Mouse (Mus musculus): ENCODE measurements around the gene Myzap. TPM values are rescaled to one million over a fixed set of nuclear protein-coding genes. Genes with fewer than 3 reads are reported as not detected.

The Myzap gene
- polyA plus RNA-seq, 1 experiment from 2014 or later = 2.6 TPM

DNA sequence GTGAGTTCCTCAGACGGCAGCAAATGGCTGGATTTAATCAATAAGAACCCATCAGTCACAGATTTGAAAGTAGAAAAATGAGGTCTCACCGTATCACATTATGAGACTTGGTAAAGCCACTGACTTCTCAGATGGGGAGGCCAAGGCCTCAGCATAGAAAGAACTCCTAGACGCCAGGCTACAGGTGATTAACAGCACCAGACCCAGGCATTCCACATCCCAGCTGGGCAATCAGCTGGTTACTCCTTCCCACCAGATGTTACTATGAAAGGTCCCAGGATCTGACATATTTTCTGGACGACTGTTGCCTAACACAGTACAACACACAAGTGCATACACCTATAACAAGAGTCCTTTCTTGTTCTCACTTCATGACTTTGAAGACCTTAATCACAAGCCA is 78.6 kb downstream of the Myzap start:
- Histone ChIP-seq H3K36me3 (ENCODE audit: control insufficient read depth, insufficient read depth, low read length) (no peaks in the 10 kb centered on the region), H3K9ac (ENCODE audit: low read depth, low read length) (no peak overlapping the region), H3K4me3 (ENCODE audit: low read depth, low read length) (no peak overlapping the region), H3K27me3 (ENCODE audit: control insufficient read depth, insufficient read depth, low read depth, low read length) (no peaks in the 10 kb centered on the region), H3K4me1 (ENCODE audit: control insufficient read depth, insufficient read depth, low read length) (no peaks in the 10 kb centered on the region), H3K9me3 (replicated peaks; ENCODE audit: control insufficient read depth, low read length, poor library complexity, severe bottlenecking) (no peaks in the 10 kb centered on the region), H3K27ac (ENCODE audit: low read length) (no peak overlapping the region), H3K4me2 (ENCODE audit: low read length) (no peak overlapping the region)
- 81% methylated on average over 4 of the region's 4 CpGs for WGBS
- ATAC-seq = no peak

GRCm38 (mm10) chr9:71512899-71513298 is 79.3 kb downstream of the Myzap start:
- H3K36me3 ChIP-seq (ENCODE audit: control insufficient read depth, insufficient read depth, low read length) = no peaks in the 10 kb centered on the region
- no peaks in the 10 kb centered on the region for H3K9me3 ChIP-seq (replicated peaks; ENCODE audit: control insufficient read depth, low read length, poor library complexity, severe bottlenecking)
- H3K27ac ChIP-seq (ENCODE audit: low read length) = no peak overlapping the region
- H3K9ac ChIP-seq (ENCODE audit: low read depth, low read length) = no peak overlapping the region
- H3K4me3 ChIP-seq (ENCODE audit: low read depth, low read length) = no peak overlapping the region
- H3K4me2 ChIP-seq (ENCODE audit: low read length) = no peak overlapping the region
- H3K4me1 ChIP-seq (ENCODE audit: control insufficient read depth, insufficient read depth, low read length) = no peaks in the 10 kb centered on the region
- 85% methylated on average over 10 of the region's 10 CpGs for WGBS
- no peaks in the 10 kb centered on the region for H3K27me3 ChIP-seq (ENCODE audit: control insufficient read depth, insufficient read depth, low read depth, low read length)
- no peak for ATAC-seq

DNA sequence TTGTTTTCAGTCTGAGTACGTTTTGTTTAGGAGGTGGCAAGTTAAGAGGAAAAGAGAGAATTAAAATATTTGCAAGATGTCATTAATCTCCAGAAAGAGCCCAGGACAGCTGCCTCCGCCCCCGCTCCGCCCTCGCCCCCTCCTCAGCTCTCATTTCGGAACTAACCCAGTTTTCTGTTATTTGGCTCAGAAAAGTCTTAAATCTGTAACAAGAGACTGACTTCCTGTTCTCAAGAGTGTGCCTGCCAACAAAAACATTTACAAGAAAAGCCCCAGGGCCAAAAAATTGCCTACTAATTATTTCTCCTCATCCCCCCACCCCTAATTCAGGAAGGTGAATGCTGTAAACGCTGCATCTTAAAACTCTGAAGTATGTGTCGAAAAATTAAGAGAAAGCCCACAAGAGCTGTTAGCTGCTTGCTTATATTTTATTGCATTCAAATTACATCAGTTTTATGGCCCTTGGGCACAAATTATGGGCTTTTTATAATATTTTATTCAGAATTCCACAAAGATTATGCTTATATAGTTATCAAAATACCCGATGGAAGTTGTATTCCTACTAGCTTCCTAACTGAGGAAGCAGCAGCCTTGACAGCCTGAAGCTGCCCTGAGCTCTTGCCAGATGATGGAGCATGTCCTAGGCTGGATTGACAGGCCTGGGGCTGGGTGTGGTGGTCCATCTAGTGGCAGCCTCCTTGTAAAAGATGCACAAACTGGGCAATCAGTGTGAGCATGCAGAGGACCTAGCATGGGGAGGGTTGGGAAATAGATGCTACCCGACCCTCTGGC is 93.6 kb downstream of the Myzap start:
- no peaks in the 10 kb centered on the region for H3K27me3 ChIP-seq (ENCODE audit: control insufficient read depth, insufficient read depth, low read depth, low read length)
- H3K4me2 ChIP-seq (ENCODE audit: low read length) = no peak overlapping the region
- H3K9me3 ChIP-seq (replicated peaks; ENCODE audit: control insufficient read depth, low read length, poor library complexity, severe bottlenecking) = no peaks in the 10 kb centered on the region
- WGBS = 73% methylated on average over 10 of the region's 10 CpGs
- no peaks in the 10 kb centered on the region for H3K4me1 ChIP-seq (ENCODE audit: control insufficient read depth, insufficient read depth, low read length)
- ATAC-seq = no peak
- H3K4me3 ChIP-seq (ENCODE audit: low read depth, low read length) = no peak overlapping the region
- H3K9ac ChIP-seq (ENCODE audit: low read depth, low read length) = no peak overlapping the region
- H3K36me3 ChIP-seq (ENCODE audit: control insufficient read depth, insufficient read depth, low read length) = no peaks in the 10 kb centered on the region
- no peak overlapping the region for H3K27ac ChIP-seq (ENCODE audit: low read length)

GRCm38 (mm10) chr9:71496637-71497036 is 95.5 kb downstream of the Myzap start:
- Histone ChIP-seq H3K36me3 (ENCODE audit: control insufficient read depth, insufficient read depth, low read length) (no peaks in the 10 kb centered on the region), H3K9ac (ENCODE audit: low read depth, low read length) (no peak overlapping the region), H3K27me3 (ENCODE audit: control insufficient read depth, insufficient read depth, low read depth, low read length) (no peaks in the 10 kb centered on the region), H3K9me3 (replicated peaks; ENCODE audit: control insufficient read depth, low read length, poor library complexity, severe bottlenecking) (no peaks in the 10 kb centered on the region), H3K4me3 (ENCODE audit: low read depth, low read length) (no peak overlapping the region), H3K27ac (ENCODE audit: low read length) (no peak overlapping the region), H3K4me1 (ENCODE audit: control insufficient read depth, insufficient read depth, low read length) (no peaks in the 10 kb centered on the region), H3K4me2 (ENCODE audit: low read length) (no peak overlapping the region)
- ATAC-seq = no peak
- 35% methylated on average over 2 of the region's 2 CpGs for WGBS

GRCm38 (mm10) chr9:71493771-71494170 is 98.4 kb downstream of the Myzap start:
- ATAC-seq = no peak
- 45% methylated on average over 5 of the region's 5 CpGs for WGBS
- Histone ChIP-seq H3K4me1 (ENCODE audit: control insufficient read depth, insufficient read depth, low read length) (no peaks in the 10 kb centered on the region), H3K4me3 (ENCODE audit: low read depth, low read length) (no peak overlapping the region), H3K4me2 (ENCODE audit: low read length) (no peak overlapping the region), H3K9me3 (replicated peaks; ENCODE audit: control insufficient read depth, low read length, poor library complexity, severe bottlenecking) (no peaks in the 10 kb centered on the region), H3K36me3 (ENCODE audit: control insufficient read depth, insufficient read depth, low read length) (no peaks in the 10 kb centered on the region), H3K27me3 (ENCODE audit: control insufficient read depth, insufficient read depth, low read depth, low read length) (no peaks in the 10 kb centered on the region), H3K9ac (ENCODE audit: low read depth, low read length) (no peak overlapping the region), H3K27ac (ENCODE audit: low read length) (no peak overlapping the region)

- Histone ChIP-seq H3K9ac (ENCODE audit: low read depth, low read length) (no peak overlapping the region), H3K9me3 (replicated peaks; ENCODE audit: control insufficient read depth, low read length, poor library complexity, severe bottlenecking) (no peaks in the 10 kb centered on the region), H3K4me1 (ENCODE audit: control insufficient read depth, insufficient read depth, low read length) (no peaks in the 10 kb centered on the region), H3K27me3 (ENCODE audit: control insufficient read depth, insufficient read depth, low read depth, low read length) (no peaks in the 10 kb centered on the region), H3K36me3 (ENCODE audit: control insufficient read depth, insufficient read depth, low read length) (no peaks in the 10 kb centered on the region), H3K4me2 (ENCODE audit: low read length) (no peak overlapping the region), H3K4me3 (ENCODE audit: low read depth, low read length) (no peak overlapping the region), H3K27ac (ENCODE audit: low read length) (no peak overlapping the region)
- no peak for ATAC-seq
- WGBS = 83% methylated on average over 15 of the region's 15 CpGs
Measured at GRCm38 (mm10) chr9:71492296-71493025, 99.7 kb downstream of the Myzap start.

DNA sequence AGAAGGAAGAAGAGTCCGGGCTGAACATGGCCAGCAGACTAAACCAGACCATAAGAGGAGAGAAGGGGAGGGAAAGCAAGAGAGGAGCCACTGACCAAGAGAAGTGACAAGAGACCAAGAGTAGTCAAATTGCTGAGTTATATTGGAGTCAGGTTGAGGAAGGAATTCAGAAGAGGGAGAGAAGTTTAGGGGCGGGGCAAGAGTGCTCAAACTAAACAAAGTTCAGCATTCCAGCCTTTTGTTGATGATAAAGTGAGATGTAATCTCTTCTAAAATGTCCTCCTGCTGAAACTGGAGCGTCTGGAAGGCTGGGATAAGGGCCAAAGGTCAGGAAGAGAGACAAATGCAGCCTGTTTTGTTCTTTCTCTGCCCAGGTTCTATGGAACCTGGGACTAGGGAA is 102.1 kb downstream of the Myzap start:
- no peaks in the 10 kb centered on the region for H3K9me3 ChIP-seq (replicated peaks; ENCODE audit: control insufficient read depth, low read length, poor library complexity, severe bottlenecking)
- H3K9ac ChIP-seq (ENCODE audit: low read depth, low read length) = no peak overlapping the region
- WGBS = 53% methylated on average over 3 of the region's 3 CpGs
- H3K4me2 ChIP-seq (ENCODE audit: low read length) = no peak overlapping the region
- H3K4me1 ChIP-seq (ENCODE audit: control insufficient read depth, insufficient read depth, low read length) = peaks cover 2% of the 10 kb centered on the region; the same call in 1 of the 2 replicates
- H3K36me3 ChIP-seq (ENCODE audit: control insufficient read depth, insufficient read depth, low read length) = no peaks in the 10 kb centered on the region
- ATAC-seq = no peak
- H3K27ac ChIP-seq (ENCODE audit: low read length) = no peak overlapping the region
- H3K4me3 ChIP-seq (ENCODE audit: low read depth, low read length) = no peak overlapping the region
- H3K27me3 ChIP-seq (ENCODE audit: control insufficient read depth, insufficient read depth, low read depth, low read length) = no peaks in the 10 kb centered on the region

DNA sequence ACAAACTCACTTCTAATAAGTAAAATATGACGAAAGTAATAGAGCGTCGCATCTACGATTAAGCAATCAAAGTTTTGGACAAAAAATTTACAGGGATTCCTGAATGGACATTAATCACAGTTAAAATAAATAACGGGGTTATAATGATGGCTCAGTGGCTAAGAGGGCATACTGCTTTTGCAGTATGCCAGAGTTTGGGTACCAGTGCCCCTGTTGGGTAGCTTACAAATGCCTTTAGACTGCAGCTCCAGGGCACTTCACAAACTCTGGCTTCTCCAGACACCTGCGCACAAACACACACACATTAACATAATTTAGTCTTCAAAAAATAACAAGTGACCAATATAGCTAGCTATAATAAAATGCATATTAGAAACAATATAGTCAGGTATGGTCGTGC is 106.0 kb downstream of the Myzap start:
- peak overlapping the region; percentile 95 for H3K4me3 ChIP-seq (ENCODE audit: low read depth, low read length)
- WGBS = 42% methylated on average over 7 of the region's 7 CpGs
- H3K36me3 ChIP-seq (ENCODE audit: control insufficient read depth, insufficient read depth, low read length) = peaks cover 16% of the 10 kb centered on the region
- no peaks in the 10 kb centered on the region for H3K9me3 ChIP-seq (replicated peaks; ENCODE audit: control insufficient read depth, low read length, poor library complexity, severe bottlenecking)
- 0 out of 2 replicates have a peak overlapping the region, but pooled peaks have one; percentile 91 for H3K27ac ChIP-seq (ENCODE audit: low read length)
- peak overlapping the region; percentile 45 for H3K4me2 ChIP-seq (ENCODE audit: low read length)
- H3K9ac ChIP-seq (ENCODE audit: low read depth, low read length) = no peak overlapping the region
- ATAC-seq = peak; percentile 55
- peaks cover 13% of the 10 kb centered on the region for H3K4me1 ChIP-seq (ENCODE audit: control insufficient read depth, insufficient read depth, low read length)
- H3K27me3 ChIP-seq (ENCODE audit: control insufficient read depth, insufficient read depth, low read depth, low read length) = no peaks in the 10 kb centered on the region

DNA sequence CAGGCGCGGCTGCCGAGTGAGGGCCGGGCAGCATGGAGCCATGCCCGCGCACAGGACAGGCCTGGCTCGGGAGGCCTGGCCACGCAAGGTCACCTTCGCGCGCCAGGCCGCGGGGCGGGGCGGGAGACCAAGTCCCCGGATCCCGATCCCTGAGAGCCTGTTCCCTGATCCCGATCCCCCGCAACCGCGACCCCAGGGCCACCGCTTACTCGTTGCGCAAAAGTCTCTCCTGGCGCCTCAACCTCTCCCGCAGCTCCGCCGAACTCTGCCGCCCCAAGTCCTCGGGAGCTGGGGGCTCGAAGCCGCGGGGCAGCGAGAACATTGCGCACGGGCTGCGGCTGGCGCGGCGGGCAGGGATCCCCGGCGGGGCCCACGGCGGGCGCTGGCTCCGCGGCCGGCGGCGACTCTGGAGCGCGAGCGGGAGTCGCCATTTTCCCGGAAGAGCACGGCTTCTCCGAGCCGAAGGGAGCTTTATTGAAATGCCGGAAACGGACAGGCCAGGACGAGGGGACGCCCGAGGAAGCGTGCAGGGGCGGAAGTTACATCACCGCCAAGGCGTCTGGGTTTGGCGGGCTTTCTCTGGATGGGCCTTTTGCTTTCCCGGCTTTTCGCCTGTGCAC is 106.6 kb downstream of the Myzap start, which contains the start of gene Polr2m:
Gene Polr2m (minus strand): TSS at position 461 of the 620 bp plus-strand sequence.
- ATAC-seq = peak; percentile 98
- peak within 1 kb of the TSS; percentile 95 for H3K4me3 ChIP-seq (ENCODE audit: low read depth, low read length)
- H3K36me3 ChIP-seq (ENCODE audit: control insufficient read depth, insufficient read depth, low read length) = peaks cover 21% of the 10 kb centered on the region
- under 1% methylated on average over 69 of the region's 70 CpGs for whole genome bisulfite sequencing
- H3K4me1 ChIP-seq (ENCODE audit: control insufficient read depth, insufficient read depth, low read length) = peaks cover 13% of the 10 kb centered on the region
- no peaks in the 10 kb centered on the region for H3K9me3 ChIP-seq (replicated peaks; ENCODE audit: control insufficient read depth, low read length, poor library complexity, severe bottlenecking)
- H3K4me2 ChIP-seq (ENCODE audit: low read length) = peak within 1 kb of the TSS; percentile 83
- H3K27me3 ChIP-seq (ENCODE audit: control insufficient read depth, insufficient read depth, low read depth, low read length) = no peaks in the 10 kb centered on the region
- peak within 1 kb of the TSS; percentile 91 for H3K27ac ChIP-seq (ENCODE audit: low read length)
- H3K9ac ChIP-seq (ENCODE audit: low read depth, low read length) = peak within 1 kb of the TSS; percentile 97

Data from midbrain, embryonic 16.5 days (tissue).